Mouse (Mus musculus) limb, embryonic 14.5 days (tissue): ENCODE results near the gene Tmtc2. TPM values are rescaled to one million over a fixed set of nuclear protein-coding genes. Genes with fewer than 3 reads are reported as not detected.

Source experiments
- ATAC-seq: fragments of 200-750 bp; cut with Nextera tagmentation; 2 replicates; pipeline ENCODE4 v1.8.0; 2017; ENCODE audit warnings: low read depth, moderate number of reproducible peaks, moderate TSS enrichment; ENCODE audit not compliant: low FRiP score
- DNase-seq: peaks from one replicate; pipeline ENCODE4 v3.0.0-alpha.2; 2015; ENCODE audit warnings: low spot score
- H3K27ac ChIP-seq: fragments of 300-500 bp; sonication (generic); replicated peaks from 2 replicates; pipeline ENCODE4 v1.5.1; 2014; ENCODE audit warnings: low read depth, mild to moderate bottlenecking, low read length, moderate library complexity, mixed read lengths
- H3K27me3 ChIP-seq: fragments of 300-500 bp; sonication (generic); 2 replicates; pipeline ENCODE4 v1.6.1; 2014; ENCODE audit warnings: low read length, mixed read lengths; ENCODE audit not compliant: control insufficient read depth, insufficient read depth
- H3K36me3 ChIP-seq: fragments of 300-500 bp; sonication (generic); 2 replicates; pipeline ENCODE4 v1.6.1; 2014; ENCODE audit warnings: mild to moderate bottlenecking, low read length, moderate library complexity, mixed read lengths; ENCODE audit not compliant: control insufficient read depth, insufficient read depth
- H3K4me1 ChIP-seq: fragments of 300-500 bp; sonication (generic); 2 replicates; pipeline ENCODE4 v1.6.1; 2014; ENCODE audit warnings: antibody characterized with exemption, low read length, mixed read lengths; ENCODE audit not compliant: control insufficient read depth, insufficient read depth
- H3K4me2 ChIP-seq: fragments of 300-500 bp; sonication (generic); replicated peaks from 2 replicates; pipeline ENCODE4 v1.6.1; 2014; ENCODE audit warnings: low read depth, mild to moderate bottlenecking, low read length, moderate library complexity; ENCODE audit not compliant: severe bottlenecking
- H3K4me3 ChIP-seq: fragments of 300-500 bp; sonication (generic); replicated peaks from 2 replicates; pipeline ENCODE4 v1.5.1; 2014; ENCODE audit warnings: low read length
- H3K9ac ChIP-seq: fragments of 300-500 bp; sonication (generic); 2 replicates; pipeline ENCODE4 v1.6.1; 2014; ENCODE audit warnings: mild to moderate bottlenecking, low read depth, low read length, moderate library complexity; ENCODE audit not compliant: severe bottlenecking
- H3K9me3 ChIP-seq: fragments of 300-500 bp; sonication (generic); 2 replicates; pipeline ENCODE4 v1.6.1; 2016; ENCODE audit warnings: low read length; ENCODE audit not compliant: control insufficient read depth
- POLR2A ChIP-seq: fragments of 200-500 bp; IDR thresholded peaks from 2 replicates; pipeline ENCODE4 v1.8.0; 2012; ENCODE audit warnings: inconsistent platforms, mild to moderate bottlenecking, moderate library complexity, borderline replicate concordance; ENCODE audit not compliant: insufficient read depth, insufficient read length; ENCODE audit errors: extremely low read depth
- WGBS: fragments of 180-500 bp; shearing (Covaris S2); extraction: QIAGEN DNeasy Blood & Tissue Kit; methylation state at CpG from one replicate; pipeline ENCODE4 v1.1.7; 2014; 5-methylcytosine and 5-hydroxymethylcytosine counted together
- polyA plus RNA-seq, 2 experiments: library from polyadenylated mRNA; depleted of rRNA in 1 of 2; stranded (reverse) in 1 of 2; unstranded in 1 of 2; fragments of >200 nt; fragmentation: Nextera tagmentation in 1 of 2; extraction: Ambion mirVana in 1 of 2; gene quantifications; 2 replicates each; pipeline versions ENCODE4 v1.2.1 to v1.2.3; 2012 to 2014

The Tmtc2 gene
- polyA plus RNA-seq, 2 experiments, result 16.5 to 25.0 TPM

GRCm38 (mm10) chr10:105297560-105297959 is 276.7 kb downstream of the Tmtc2 start:
- peaks cover 3% of the 10 kb centered on the region for H3K4me1 ChIP-seq
- H3K4me2 ChIP-seq, result no peak overlapping the region
- H3K4me3 ChIP-seq, result no peak overlapping the region
- H3K27ac ChIP-seq, result no peak overlapping the region
- no peaks in the 10 kb centered on the region for H3K27me3 ChIP-seq
- no peak for TF ChIP-seq POLR2A
- H3K36me3 ChIP-seq, result peaks cover 25% of the 10 kb centered on the region
- H3K9me3 ChIP-seq, result no peaks in the 10 kb centered on the region
- ATAC-seq (no peak), DNase-seq (no peak)
- H3K9ac ChIP-seq, result no peak overlapping the region
- WGBS, result 42% methylated on average over 3 of the region's 3 CpGs

GRCm38 (mm10) chr10:105292961-105293360 is 281.3 kb downstream of the Tmtc2 start:
- H3K9me3 ChIP-seq, result no peaks in the 10 kb centered on the region
- H3K4me3 ChIP-seq, result no peak overlapping the region
- H3K27me3 ChIP-seq, result no peaks in the 10 kb centered on the region
- no peaks in the 10 kb centered on the region for H3K36me3 ChIP-seq
- peaks cover 3% of the 10 kb centered on the region for H3K4me1 ChIP-seq
- no peak overlapping the region for H3K4me2 ChIP-seq
- ATAC-seq (no peak), DNase-seq (no peak)
- 75% methylated on average over 1 of the region's 1 CpGs for WGBS
- no peak for TF ChIP-seq POLR2A
- no peak overlapping the region for H3K9ac ChIP-seq
- no peak overlapping the region for H3K27ac ChIP-seq

GRCm38 (mm10) chr10:105288472-105288871 is 285.8 kb downstream of the Tmtc2 start:
- H3K4me1 ChIP-seq, result peaks cover 4% of the 10 kb centered on the region; the same call in 1 of the 2 replicates
- no peak overlapping the region for H3K4me2 ChIP-seq
- H3K36me3 ChIP-seq, result no peaks in the 10 kb centered on the region
- DNase-seq (no peak), ATAC-seq (no peak)
- no peak overlapping the region for H3K4me3 ChIP-seq
- no peak overlapping the region for H3K27ac ChIP-seq
- H3K27me3 ChIP-seq, result no peaks in the 10 kb centered on the region
- no peak overlapping the region for H3K9ac ChIP-seq
- no peak for TF ChIP-seq POLR2A
- 57% methylated on average over 2 of the region's 2 CpGs for WGBS
- H3K9me3 ChIP-seq, result no peaks in the 10 kb centered on the region

GRCm38 (mm10) chr10:105287575-105287974 is 286.7 kb downstream of the Tmtc2 start:
- WGBS, result 75% methylated on average over 3 of the region's 3 CpGs
- ATAC-seq (no peak), DNase-seq (no peak)
- no peak for TF ChIP-seq POLR2A
- H3K27ac ChIP-seq, result no peak overlapping the region
- H3K9ac ChIP-seq, result no peak overlapping the region
- H3K9me3 ChIP-seq, result no peaks in the 10 kb centered on the region
- no peak overlapping the region for H3K4me2 ChIP-seq
- H3K36me3 ChIP-seq, result no peaks in the 10 kb centered on the region
- no peak overlapping the region for H3K4me3 ChIP-seq
- H3K27me3 ChIP-seq, result no peaks in the 10 kb centered on the region
- H3K4me1 ChIP-seq, result peaks cover 4% of the 10 kb centered on the region; the same call in 1 of the 2 replicates

GRCm38 (mm10) chr10:105287064-105287463 is 287.2 kb downstream of the Tmtc2 start:
- Histone ChIP-seq H3K9ac (no peak overlapping the region), H3K27ac (no peak overlapping the region), H3K27me3 (no peaks in the 10 kb centered on the region), H3K4me3 (no peak overlapping the region), H3K36me3 (no peaks in the 10 kb centered on the region), H3K4me2 (no peak overlapping the region), H3K9me3 (no peaks in the 10 kb centered on the region), H3K4me1 (peaks cover 4% of the 10 kb centered on the region; the same call in 1 of the 2 replicates)
- ATAC-seq, result no peak
- no peak for DNase-seq
- no peak for TF ChIP-seq POLR2A
- WGBS, result 86% methylated on average over 7 of the region's 7 CpGs

- no peak overlapping the region for H3K27ac ChIP-seq
- no peak overlapping the region for H3K9ac ChIP-seq
- no peak overlapping the region for H3K4me2 ChIP-seq
- H3K4me3 ChIP-seq, result no peak overlapping the region
- no peaks in the 10 kb centered on the region for H3K27me3 ChIP-seq
- H3K4me1 ChIP-seq, result peaks cover 4% of the 10 kb centered on the region; the same call in 1 of the 2 replicates
- 61% methylated on average over 2 of the region's 2 CpGs for WGBS
- ATAC-seq (no peak), DNase-seq (no peak)
- no peak for TF ChIP-seq POLR2A
- no peaks in the 10 kb centered on the region for H3K9me3 ChIP-seq
- no peaks in the 10 kb centered on the region for H3K36me3 ChIP-seq
Measured at GRCm38 (mm10) chr10:105286221-105286620, 288.0 kb downstream of the Tmtc2 start.
